Mouse (Mus musculus): ENCODE measurements around the gene T.
"Not testable (repeated sequence)": the region's sequence is repeated elsewhere in the genome, so short reads cannot be mapped to it uniquely, and the experiment has no call there.

The T gene

GRCm38 (mm10) chr17:8433978-8434960 is at the start of gene T:
TSS of gene T (plus strand) at chr17:8434423.
- DNase-seq = no peak

GRCm38 (mm10) chr17:8385441-8385840 is 48.8 kb upstream of the T start:
- DNase-seq = no peak

GRCm38 (mm10) chr17:8388463-8388862 is 45.8 kb upstream of the T start:
- DNase-seq = no peak

GRCm38 (mm10) chr17:8388990-8389789 is 45.0 kb upstream of the T start:
- no peak for DNase-seq

GRCm38 (mm10) chr17:8389790-8390095 is 44.5 kb upstream of the T start:
- no peak for DNase-seq

GRCm38 (mm10) chr17:8390487-8390886 is 43.7 kb upstream of the T start:
- DNase-seq = no peak

- DNase-seq = no peak
These were observed 37.9 kb upstream of the T start for GRCm38 (mm10) chr17:8396371-8396770.

GRCm38 (mm10) chr17:8397946-8398345 is 36.3 kb upstream of the T start:
- DNase-seq = no peak

- not testable (repeated sequence) for DNase-seq
These were observed 30.3 kb upstream of the T start for GRCm38 (mm10) chr17:8403932-8404331.

- no peak for DNase-seq
These were observed 27.9 kb upstream of the T start for GRCm38 (mm10) chr17:8406285-8406684.

- DNase-seq = not testable (repeated sequence)
These were observed 26.2 kb upstream of the T start for GRCm38 (mm10) chr17:8408002-8408401.

GRCm38 (mm10) chr17:8408589-8409295 is 25.5 kb upstream of the T start:
- no peak for DNase-seq

- no peak for DNase-seq
These were observed 23.9 kb upstream of the T start for GRCm38 (mm10) chr17:8410330-8410729.

GRCm38 (mm10) chr17:8413656-8414055 is 20.6 kb upstream of the T start:
- DNase-seq = no peak

GRCm38 (mm10) chr17:8415533-8415932 is 18.7 kb upstream of the T start:
- no peak for DNase-seq

- DNase-seq = no peak
These were observed 17.4 kb upstream of the T start for GRCm38 (mm10) chr17:8416865-8417264.

GRCm38 (mm10) chr17:8420739-8421138 is 13.5 kb upstream of the T start:
- no peak for DNase-seq

- no peak for DNase-seq
These were observed 12.7 kb upstream of the T start for GRCm38 (mm10) chr17:8421517-8421916.

- no peak for DNase-seq
These were observed 10.9 kb upstream of the T start for GRCm38 (mm10) chr17:8423283-8423682.

GRCm38 (mm10) chr17:8429436-8429835 is 4.8 kb upstream of the T start:
- no peak for DNase-seq

GRCm38 (mm10) chr17:8429896-8430295 is 4.3 kb upstream of the T start:
- DNase-seq = no peak

- no peak for DNase-seq
These were observed 1.9 kb upstream of the T start for GRCm38 (mm10) chr17:8432179-8432800.

Measured in cerebellum, adult 9-11 months (tissue).